Mouse (Mus musculus) gastrocnemius, adult 2 months (tissue): ENCODE measurements at regions not wholly inside any gene's neighbourhood (a gene's known extent, or its start where the extent isn't known, plus 50 kb on each side); places are given as distances from the start of the nearest gene placed in this dataset.
"Not testable (repeated sequence)": the region's sequence is repeated elsewhere in the genome, so short reads cannot be mapped to it uniquely, and the experiment has no call there.

ENCODE experiments used
- DNase-seq: peaks from one replicate; pipeline ENCODE4 v3.0.0; 2022
- H3K27ac ChIP-seq: fragments of 200-600 bp; 2 replicates; pipeline ENCODE4 v1.8.1; 2022; ENCODE audit warnings: mild to moderate bottlenecking
- H3K4me3 ChIP-seq: fragments of 200-600 bp; 2 replicates; pipeline ENCODE4 v1.8.1; 2022; ENCODE audit warnings: mild to moderate bottlenecking, moderate library complexity
- CTCF ChIP-seq: fragments of 200-600 bp; IDR thresholded peaks from 2 replicates; pipeline ENCODE4 v1.8.1; 2022; ENCODE audit warnings: antibody characterized with exemption, mild to moderate bottlenecking, moderate library complexity
- intact Hi-C: fragments of 180-260 bp; cut with DNase I; formaldehyde crosslinking; loops from one replicate; pipeline ENCODE4 v1.15.1; 2025

- intact Hi-C loops, H3K4me3 ChIP-seq, DNase-seq, H3K27ac ChIP-seq: not testable (repeated sequence)
Measured at GRCm38 (mm10) chr1:112486046-112486445, 621.3 kb upstream of the Dsel start.

- DNase-seq = no peak
- TF ChIP-seq CTCF = peak; percentile 38; the same call in 1 of the 2 replicates
- H3K27ac ChIP-seq = no peak overlapping the region
- no peak overlapping the region for H3K4me3 ChIP-seq
- intact Hi-C loops = no loop called here
Measured at GRCm38 (mm10) chr1:112456047-112456446, 591.3 kb upstream of the Dsel start.

- no peak overlapping the region for H3K4me3 ChIP-seq
- TF ChIP-seq CTCF = no peak
- DNase-seq = no peak
- intact Hi-C loops = no loop called here
- no peak overlapping the region for H3K27ac ChIP-seq
Measured at GRCm38 (mm10) chr1:112452390-112452789, 587.7 kb upstream of the Dsel start.

- DNase-seq = no peak
- Histone ChIP-seq H3K4me3 (no peak overlapping the region), H3K27ac (no peak overlapping the region)
- peak; percentile 55 for TF ChIP-seq CTCF
- intact Hi-C loops = no loop called here
Measured at GRCm38 (mm10) chr1:112451622-112452021, 586.9 kb upstream of the Dsel start.

- intact Hi-C loops = no loop called here
- no peak overlapping the region for H3K4me3 ChIP-seq
- DNase-seq = no peak
- no peak overlapping the region for H3K27ac ChIP-seq
- no peak for TF ChIP-seq CTCF
Measured at GRCm38 (mm10) chr1:112439109-112439508, 574.4 kb upstream of the Dsel start.

GRCm38 (mm10) chr1:112416350-112417083 lies 551.8 kb upstream of the Dsel start:
- DNase-seq = no peak
- H3K27ac ChIP-seq = no peak overlapping the region
- intact Hi-C loops = no loop called here
- TF ChIP-seq CTCF = no peak
- H3K4me3 ChIP-seq = peak overlapping the region; percentile 24; the same call in 1 of the 2 replicates

- Histone ChIP-seq H3K27ac (no peak overlapping the region), H3K4me3 (no peak overlapping the region)
- peak; percentile 53 for TF ChIP-seq CTCF
- DNase-seq = no peak
- intact Hi-C loops = no loop called here
Measured at GRCm38 (mm10) chr1:112388807-112389206, 524.1 kb upstream of the Dsel start.

GRCm38 (mm10) chr1:112384015-112384414 lies 519.3 kb upstream of the Dsel start:
- Histone ChIP-seq H3K27ac (no peak overlapping the region), H3K4me3 (no peak overlapping the region)
- intact Hi-C loops = no loop called here
- no peak for TF ChIP-seq CTCF
- no peak for DNase-seq

- no peak overlapping the region for H3K4me3 ChIP-seq
- no peak for DNase-seq
- no peak overlapping the region for H3K27ac ChIP-seq
- peak; percentile 50 for TF ChIP-seq CTCF
- intact Hi-C loops = no loop called here
Measured at GRCm38 (mm10) chr1:112379651-112380264, 515.0 kb upstream of the Dsel start.

GRCm38 (mm10) chr1:112378660-112379059 lies 513.9 kb upstream of the Dsel start:
- H3K27ac ChIP-seq = no peak overlapping the region
- H3K4me3 ChIP-seq = no peak overlapping the region
- intact Hi-C loops = no loop called here
- peak; percentile 57 for TF ChIP-seq CTCF
- no peak for DNase-seq

GRCm38 (mm10) chr1:112355816-112356215 lies 491.1 kb upstream of the Dsel start:
- DNase-seq = no peak
- intact Hi-C loops = no loop called here
- Histone ChIP-seq H3K27ac (no peak overlapping the region), H3K4me3 (no peak overlapping the region)
- no peak for TF ChIP-seq CTCF
